Mouse (Mus musculus): ENCODE measurements at regions not wholly inside any gene's neighbourhood (a gene's known extent, or its start where the extent isn't known, plus 50 kb on each side); places are given as distances from the start of the nearest gene placed in this dataset.

DNA sequence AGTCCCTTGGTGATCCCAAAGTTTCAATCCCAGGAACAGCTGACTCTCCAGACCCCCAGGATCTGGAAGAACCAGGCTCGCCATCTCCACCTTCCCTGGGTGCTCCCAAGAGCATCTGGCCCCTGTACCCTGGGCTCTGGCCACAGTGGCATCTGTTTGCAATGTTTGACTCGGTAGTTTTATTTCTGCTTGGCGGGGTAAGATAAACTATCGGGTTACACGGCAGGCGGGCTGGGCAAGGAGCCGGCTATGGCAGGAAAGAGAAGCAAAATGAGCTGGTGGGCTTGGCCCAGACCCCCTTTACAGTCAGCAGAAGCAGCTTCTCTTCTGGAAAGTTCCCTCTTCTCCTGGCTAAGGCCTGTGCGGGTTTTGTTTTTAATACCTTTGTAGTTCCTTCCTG, 50.6 kb upstream of the Tbx3 start:
- ATAC-seq (replicated peaks; ENCODE audit: low read depth, poor library complexity, severe bottlenecking), result no peak

Data from common myeloid progenitor, adult 5-6 weeks (primary cell).